Mouse (Mus musculus) bone marrow, adult 2 months (tissue): Measurements from ENCODE around the gene Ugt1a6b. TPM values are rescaled to one million over a fixed set of nuclear protein-coding genes. Genes with fewer than 3 reads are reported as not detected.
"Not testable (repeated sequence)": the region's sequence is repeated elsewhere in the genome, so short reads cannot be mapped to it uniquely, and the experiment has no call there.

ENCODE experiments used
- H3K27ac ChIP-seq: fragments of 200-500 bp; 2 replicates; pipeline ENCODE4 v1.5.1; 2012; ENCODE audit warnings: low read depth, mild to moderate bottlenecking, control low read depth, inconsistent platforms, low read length; ENCODE audit not compliant: control insufficient read depth, poor library complexity, insufficient read depth
- H3K4me1 ChIP-seq: fragments of 200-500 bp; 2 replicates; pipeline ENCODE4 v1.6.1; 2011; ENCODE audit warnings: low read length; ENCODE audit not compliant: control insufficient read depth, insufficient read depth
- H3K4me3 ChIP-seq: fragments of 200-500 bp; replicated peaks from 2 replicates; pipeline ENCODE3; 2011; ENCODE audit warnings: mild to moderate bottlenecking, low read depth, low read length, control low read depth; ENCODE audit not compliant: control insufficient read depth
- CTCF ChIP-seq: fragments of 200-500 bp; IDR thresholded peaks from 2 replicates; pipeline ENCODE4 v1.5.1; 2011; ENCODE audit warnings: low read length, control low read depth; ENCODE audit not compliant: control insufficient read depth, insufficient read depth
- POLR2A ChIP-seq: fragments of 200-500 bp; IDR thresholded peaks from 2 replicates; pipeline ENCODE4 v1.6.1; 2011; ENCODE audit warnings: low read depth, mild to moderate bottlenecking, control low read depth, low read length, borderline replicate concordance; ENCODE audit not compliant: control insufficient read depth
- WGBS: fragments of 180-500 bp; shearing (Covaris S2); methylation state at CpG from one replicate; pipeline ENCODE4 v1.1.7; 2018; 5-methylcytosine and 5-hydroxymethylcytosine counted together
- polyA plus RNA-seq: library from polyadenylated mRNA; stranded (reverse); fragments of >200 nt; gene quantifications from 2 replicates; pipeline ENCODE4 v1.2.4, GENCODE M21; 2011; ENCODE audit warnings: low replicate concordance; ENCODE audit not compliant: missing spikeins, insufficient read depth, insufficient read length

Ugt1a6b gene
- polyA plus RNA-seq, 1 experiment: 6.5 TPM

DNA sequence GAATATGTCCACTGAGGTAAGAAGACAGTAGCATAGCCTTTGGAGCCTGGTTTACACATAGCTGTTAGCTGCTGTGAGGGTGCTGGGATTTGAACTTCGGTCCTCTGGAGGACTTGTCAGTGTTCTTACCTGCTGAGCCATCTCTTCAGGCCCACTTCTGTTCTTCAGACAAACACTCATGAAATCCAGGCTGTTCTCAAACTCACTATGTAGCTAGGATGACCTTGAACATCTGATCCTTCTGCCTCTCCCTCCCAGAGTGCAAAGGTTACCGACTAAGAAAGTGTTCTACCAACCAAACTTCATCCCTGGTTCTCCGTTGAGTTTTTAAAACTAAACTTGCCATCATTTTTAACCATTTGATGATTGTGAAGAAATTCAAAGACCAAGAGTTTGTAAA is 34.2 kb downstream of the Ugt1a6b start:
- 76% methylated on average over 3 of the region's 3 CpGs for WGBS
- Histone ChIP-seq H3K4me3 (no peak overlapping the region), H3K4me1 (peaks cover 1% of the 10 kb centered on the region), H3K27ac (no peak overlapping the region)
- TF ChIP-seq POLR2A (no peak), CTCF (no peak)

DNA sequence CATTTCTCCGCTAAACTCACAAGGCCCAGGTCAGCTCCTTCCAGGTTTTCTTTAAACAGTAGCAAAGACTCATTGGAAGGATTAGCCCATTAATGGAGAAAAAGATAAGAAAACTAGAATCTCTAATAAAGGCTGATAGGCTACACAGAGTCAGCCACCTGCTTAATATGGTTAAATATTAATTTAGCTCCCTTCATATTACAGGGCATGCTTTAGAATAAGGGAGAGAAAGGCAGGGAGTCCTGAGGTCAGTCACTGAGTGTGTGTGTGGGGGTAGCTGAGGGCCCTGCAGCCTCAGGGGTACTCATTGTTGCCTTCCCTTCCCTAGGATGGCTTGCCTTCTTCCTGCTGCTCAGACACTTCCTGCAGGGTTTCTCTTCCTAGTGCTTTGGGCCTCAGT is 35.1 kb downstream of the Ugt1a6b start:
- Histone ChIP-seq H3K4me3 (no peak overlapping the region), H3K27ac (no peak overlapping the region), H3K4me1 (peaks cover 1% of the 10 kb centered on the region)
- TF ChIP-seq POLR2A (no peak), CTCF (no peak)
- 79% methylated on average over 1 of the region's 1 CpGs for WGBS

GRCm38 (mm10) chr1:88140492-88140891 is 37.4 kb downstream of the Ugt1a6b start:
- H3K4me1 ChIP-seq, H3K27ac ChIP-seq, H3K4me3 ChIP-seq: not testable (repeated sequence)
- 29% methylated on average over 1 of the region's 1 CpGs for WGBS

DNA sequence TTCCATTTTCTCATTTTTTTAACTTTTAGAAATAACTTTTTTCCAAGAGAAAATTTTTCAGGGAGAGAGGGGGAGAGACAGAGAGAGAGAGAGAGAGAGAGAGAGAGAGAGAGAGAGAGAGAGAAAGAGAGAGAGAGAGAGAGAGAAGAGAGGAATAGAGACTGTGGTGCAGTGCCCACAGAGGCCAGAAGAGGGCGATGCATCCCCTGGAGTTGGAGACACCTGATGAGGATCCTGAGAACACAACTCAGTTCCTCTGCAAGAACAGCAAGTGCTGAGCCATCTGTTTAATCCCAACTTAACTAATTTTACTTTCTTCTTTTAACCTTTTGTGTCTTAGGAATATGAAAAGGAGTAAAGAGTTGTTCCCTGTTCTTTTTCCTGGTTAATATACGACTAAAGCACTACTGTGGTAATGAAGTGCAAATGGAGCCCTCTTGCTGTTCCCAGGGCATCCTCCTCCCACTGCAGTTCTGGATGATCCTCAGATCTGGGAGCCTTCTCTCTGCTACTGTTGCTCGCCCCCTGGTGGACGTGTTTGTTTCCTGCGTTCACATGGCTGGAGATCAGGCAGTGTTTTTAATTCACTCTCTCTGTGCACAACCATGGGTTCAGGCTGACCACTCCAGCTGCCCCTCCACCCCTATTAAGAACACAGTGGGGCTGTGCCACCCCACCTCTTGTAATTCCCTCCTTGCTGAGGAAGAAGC is 41.1 kb downstream of the Ugt1a6b start:
- H3K4me3 ChIP-seq, H3K27ac ChIP-seq, H3K4me1 ChIP-seq: not testable (repeated sequence)
- TF ChIP-seq CTCF: peak; percentile 65
- WGBS: 18% methylated on average over 5 of the region's 5 CpGs

DNA sequence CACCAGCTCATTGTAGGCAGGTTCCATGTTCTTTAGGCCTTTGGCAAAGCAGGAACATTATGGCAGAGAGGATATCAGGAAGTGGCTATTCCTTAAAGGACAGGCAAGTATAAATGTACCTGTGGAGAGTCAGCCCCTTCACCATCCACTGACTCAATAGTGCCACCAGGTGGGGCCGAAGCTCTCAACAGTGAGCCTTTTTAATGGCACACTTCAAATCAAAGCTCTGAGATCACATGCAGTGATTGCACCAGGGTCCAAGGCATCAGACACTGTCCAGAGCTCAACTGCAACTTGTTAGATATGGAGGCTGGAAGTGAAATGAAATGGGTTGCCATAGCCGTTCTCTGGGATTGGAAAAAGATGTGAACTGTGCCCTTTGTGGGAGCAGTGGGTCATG is 42.2 kb downstream of the Ugt1a6b start:
- 75% methylated on average over 2 of the region's 2 CpGs for WGBS
- not testable (repeated sequence) for H3K4me3 ChIP-seq, H3K27ac ChIP-seq, H3K4me1 ChIP-seq

- H3K4me3 ChIP-seq, H3K4me1 ChIP-seq, H3K27ac ChIP-seq: not testable (repeated sequence)
- 86% methylated on average over 2 of the region's 2 CpGs for WGBS
These were observed 47.1 kb downstream of the Ugt1a6b start for GRCm38 (mm10) chr1:88150133-88150532.

DNA sequence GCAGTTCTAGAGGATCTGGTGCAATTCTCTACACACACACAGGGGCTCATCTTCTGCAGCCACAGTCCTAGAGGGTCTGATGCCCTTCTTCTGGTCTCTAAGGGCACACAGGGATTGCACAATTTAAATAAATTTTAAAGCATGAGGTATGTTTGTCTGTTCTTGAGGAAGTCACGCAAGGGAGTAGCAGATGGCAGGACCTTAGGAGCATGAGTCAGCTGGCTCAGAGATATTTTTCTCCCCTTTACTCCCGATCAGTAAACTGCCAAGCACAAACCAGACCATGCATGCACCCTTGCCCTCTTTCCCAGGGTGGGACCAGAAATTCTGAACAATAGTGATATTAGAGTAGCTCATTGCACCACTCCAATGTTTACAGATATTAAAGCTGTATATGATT is 55.4 kb downstream of the Ugt1a6b start:
- TF ChIP-seq POLR2A: no peak
- TF ChIP-seq CTCF: no peak
- H3K27ac ChIP-seq: no peak overlapping the region
- WGBS: 19% methylated on average over 2 of the region's 2 CpGs

GRCm38 (mm10) chr1:88165711-88166110 is 62.7 kb downstream of the Ugt1a6b start, which contains the start of gene Ugt1a5:
TSS of gene Ugt1a5 (plus strand) at chr1:88166012.
- no peak for TF ChIP-seq CTCF
- TF ChIP-seq POLR2A: no peak
- Histone ChIP-seq H3K4me1 (no peaks in the 10 kb centered on the region), H3K27ac (no peak within 1 kb of the TSS), H3K4me3 (no peak within 1 kb of the TSS)
- 88% methylated on average over 5 of the region's 5 CpGs for WGBS

More for the DNA sequence above, 55.4 kb downstream of the Ugt1a6b start:
- H3K4me3 ChIP-seq: no peak overlapping the region
- no peaks in the 10 kb centered on the region for H3K4me1 ChIP-seq

- H3K27ac ChIP-seq, H3K4me3 ChIP-seq, H3K4me1 ChIP-seq: not testable (repeated sequence)
- WGBS: 75% methylated on average over 7 of the region's 7 CpGs
These were observed 69.1 kb downstream of the Ugt1a6b start for GRCm38 (mm10) chr1:88172190-88172589.
